Mouse (Mus musculus): ENCODE data around the gene Gm20924.
"Not testable (repeated sequence)": the region's sequence is repeated elsewhere in the genome, so short reads cannot be mapped to it uniquely, and the experiment has no call there.

Gene Gm20924

DNA sequence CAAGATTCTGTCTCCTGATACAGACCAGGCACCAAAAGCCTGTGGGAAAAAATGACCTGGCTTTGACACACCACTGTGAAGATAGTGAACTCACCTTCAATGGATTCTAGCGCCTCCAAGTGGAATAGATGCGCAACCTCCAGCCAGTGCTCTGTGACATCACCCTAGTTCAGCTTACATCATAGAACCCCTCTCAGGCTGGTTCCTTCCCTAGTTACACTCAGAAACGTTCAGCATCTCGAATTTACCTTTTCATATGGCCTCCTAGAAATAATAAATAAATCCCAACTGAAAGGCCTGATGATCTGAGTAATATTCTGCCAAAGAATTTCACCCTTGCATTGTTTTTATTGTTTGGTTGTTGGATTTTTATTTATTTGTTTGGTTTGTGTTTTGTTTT, at the start of gene Gm20924:
Gene Gm20924, minus strand, starts transcription at position 101 of the 400 bp plus-strand sequence.
- not testable (repeated sequence) for DNase-seq (ENCODE audit: low read depth, low spot score)

Data from WW6 (cell line).